Mouse (Mus musculus) monocyte, adult 5-6 weeks (primary cell): Measurements from ENCODE around the gene Gm28035. TPM values are rescaled to one million over a fixed set of nuclear protein-coding genes. Genes with fewer than 3 reads are reported as not detected.

ENCODE experiments used
- ATAC-seq: fragments of 153-309, 156-312 bp; replicated peaks from 2 replicates; pipeline ENCODE4 v1.8.0; 2017; ENCODE audit warnings: mild to moderate bottlenecking; ENCODE audit not compliant: low TSS enrichment, insufficient number of reproducible peaks, severe bottlenecking, poor library complexity, low FRiP score
- total RNA-seq: library from RNA; stranded (forward); fragments of 200-1000, 200-491, 200-594 nt; gene quantifications from 3 replicates; pipeline ENCODE4 v1.2.3, GENCODE M21; 2017

Gm28035 gene
- 1.8 to 2.0 TPM in 2 of 3 replicates, not detected in the other for total RNA-seq

DNA sequence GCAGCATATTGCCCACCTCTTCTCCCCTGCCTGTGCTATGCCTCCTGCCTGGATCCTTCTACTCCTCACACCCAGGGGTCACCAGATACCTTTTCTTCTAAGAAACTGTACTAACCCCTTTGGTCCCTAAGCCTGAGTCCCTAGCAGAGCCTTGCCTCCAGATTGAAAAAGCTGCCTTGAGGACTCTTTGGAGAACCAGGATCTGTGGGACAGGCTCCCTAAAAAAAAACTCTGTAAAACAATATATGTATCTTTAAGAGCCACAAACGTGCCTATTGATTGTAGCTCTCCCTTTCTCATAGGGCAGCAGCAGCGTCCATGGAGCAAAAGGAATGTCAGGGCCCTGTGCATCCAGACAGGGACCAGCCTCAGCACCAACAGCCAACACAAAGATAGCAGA is at the start of gene Gm28035:
Gene Gm28035, plus strand, starts transcription at position 301 of the 400 bp plus-strand sequence.
- no peak for ATAC-seq

DNA sequence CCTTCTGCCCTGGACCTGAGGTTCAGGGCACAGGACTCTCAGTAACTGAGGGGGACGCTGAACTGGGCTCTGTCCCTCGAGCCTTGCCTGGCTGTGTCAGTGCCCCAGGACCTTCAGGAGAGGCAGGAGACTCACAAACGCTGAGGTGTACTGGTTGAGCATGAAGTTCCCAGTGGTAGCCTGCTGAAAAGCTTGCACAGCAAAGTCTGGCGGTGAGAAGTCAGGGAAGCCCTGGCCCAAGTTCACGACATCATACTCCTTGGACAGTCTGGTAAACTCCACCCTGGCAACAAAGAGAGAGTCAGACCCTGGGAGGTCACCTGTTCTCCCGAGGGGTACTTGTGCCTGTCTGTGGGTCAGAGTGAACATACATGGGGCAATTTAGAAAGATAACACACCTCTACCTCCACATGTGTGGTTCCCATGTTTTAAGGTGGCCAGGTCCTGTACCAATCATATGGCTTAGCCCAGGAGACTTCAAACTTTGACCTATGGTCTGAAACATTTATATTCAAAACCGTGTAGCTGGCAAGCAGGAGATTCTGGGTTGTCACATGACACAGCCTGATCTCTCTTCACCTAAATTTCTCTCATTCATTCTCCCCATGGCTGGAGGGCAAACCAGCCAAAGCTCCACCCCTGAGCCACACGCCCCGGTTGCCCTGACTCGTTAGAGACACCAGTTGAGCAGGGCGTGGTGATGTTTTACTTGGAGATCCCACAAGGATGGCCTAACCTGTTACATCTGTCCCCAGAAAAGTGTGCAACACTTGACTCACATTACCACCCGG is 48.4 kb upstream of the Gm28035 start:
- ATAC-seq: no peak

DNA sequence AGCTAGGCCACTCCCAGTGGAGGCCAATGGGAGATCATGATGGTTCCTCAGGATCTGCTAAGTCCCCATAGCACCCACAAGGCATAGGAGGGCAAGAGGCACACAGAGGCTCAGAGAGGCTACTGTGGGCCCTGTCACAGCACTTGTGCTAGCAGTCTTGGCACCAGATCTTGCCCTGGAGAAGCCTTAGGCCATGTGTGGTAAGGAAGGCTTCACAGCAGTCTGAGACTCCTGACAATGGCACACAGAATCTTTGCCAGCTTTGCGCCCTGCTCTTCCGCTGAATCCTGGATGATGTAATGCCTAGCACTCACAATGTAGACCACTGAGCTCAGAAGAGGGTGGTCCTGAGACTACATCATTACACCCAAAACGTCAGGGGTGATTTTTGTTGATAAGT is 45.7 kb upstream of the Gm28035 start:
- no peak for ATAC-seq

DNA sequence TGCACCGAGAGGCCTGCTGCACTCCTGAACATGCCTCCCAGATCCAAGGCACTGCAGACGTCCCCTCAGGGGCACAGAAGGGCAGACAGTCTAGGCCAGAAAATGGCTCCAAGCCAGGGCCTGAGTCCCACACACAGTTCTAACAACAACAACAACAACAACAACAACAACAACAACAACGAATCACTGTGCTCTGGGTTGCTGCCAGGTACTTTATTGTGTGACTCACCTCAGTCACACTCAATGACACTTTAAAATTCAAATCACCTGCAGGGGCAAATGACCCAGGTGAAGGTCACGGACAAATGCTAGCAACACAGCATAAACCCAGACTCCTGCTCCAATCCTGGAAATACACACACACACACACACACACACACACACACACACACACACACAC is 42.3 kb upstream of the Gm28035 start:
- ATAC-seq: no peak

DNA sequence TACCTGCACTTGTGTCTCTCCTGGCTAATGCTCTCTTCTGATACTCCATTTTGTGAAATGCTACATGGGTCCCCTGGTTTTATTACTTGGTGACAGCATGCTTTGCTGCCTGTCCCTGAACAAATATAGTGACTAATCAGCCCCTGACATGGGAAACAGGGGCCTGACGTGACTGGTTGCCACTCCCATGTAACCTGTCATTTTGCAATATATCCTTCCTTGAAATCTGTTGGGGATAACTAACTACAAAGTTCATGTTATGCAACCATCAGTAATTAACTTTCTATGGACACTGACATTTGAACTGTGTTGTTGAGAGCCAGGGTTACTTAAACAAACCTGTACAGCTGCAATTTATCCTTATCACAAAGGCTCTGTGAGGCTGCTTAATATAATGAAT is 40.4 kb upstream of the Gm28035 start:
- no peak for ATAC-seq

DNA sequence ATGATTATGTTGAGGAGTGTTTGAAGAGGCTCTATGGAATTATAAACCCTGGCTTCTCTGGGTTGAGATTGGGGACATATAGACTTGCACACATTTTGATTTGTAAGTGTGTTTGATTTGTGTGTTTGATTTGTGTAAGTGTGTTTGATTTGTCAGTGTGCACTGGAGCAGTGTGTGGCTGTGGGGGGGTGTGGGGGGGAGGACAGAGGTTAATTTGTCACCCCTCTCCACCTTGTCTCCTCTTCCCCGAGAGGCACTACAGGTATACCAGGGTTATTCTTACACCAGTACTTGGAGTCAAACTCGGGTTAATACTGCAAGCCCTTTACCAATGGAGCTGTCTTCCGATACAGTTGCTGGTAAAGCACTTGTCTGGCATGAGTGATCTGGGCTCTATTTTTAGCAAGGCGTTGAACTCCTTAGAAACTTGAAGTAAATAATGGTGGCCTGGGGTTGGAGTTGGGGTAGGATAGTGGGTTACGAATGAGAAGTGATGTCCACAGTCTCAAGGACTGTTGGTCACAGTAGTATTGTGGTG is 39.9 kb upstream of the Gm28035 start:
- ATAC-seq: no peak

DNA sequence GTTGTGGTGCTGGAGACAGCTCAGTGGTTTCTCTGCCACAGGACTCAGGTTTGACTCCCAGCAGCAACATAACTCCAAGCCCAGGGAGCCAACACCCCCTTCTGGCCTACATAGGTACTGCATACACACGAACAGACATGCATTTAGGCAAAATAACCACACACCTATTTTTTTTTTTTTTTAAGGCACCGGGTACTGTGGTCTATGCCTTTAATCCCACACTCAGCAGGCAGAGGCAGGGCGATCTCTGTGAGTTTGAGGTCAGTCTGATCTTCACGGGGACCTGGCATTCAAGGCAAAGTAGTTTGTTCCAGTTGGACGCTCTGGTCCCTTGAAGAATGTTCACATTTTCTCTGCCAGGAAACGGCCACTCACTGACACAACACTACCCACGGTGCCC is 36.9 kb upstream of the Gm28035 start:
- no peak for ATAC-seq

DNA sequence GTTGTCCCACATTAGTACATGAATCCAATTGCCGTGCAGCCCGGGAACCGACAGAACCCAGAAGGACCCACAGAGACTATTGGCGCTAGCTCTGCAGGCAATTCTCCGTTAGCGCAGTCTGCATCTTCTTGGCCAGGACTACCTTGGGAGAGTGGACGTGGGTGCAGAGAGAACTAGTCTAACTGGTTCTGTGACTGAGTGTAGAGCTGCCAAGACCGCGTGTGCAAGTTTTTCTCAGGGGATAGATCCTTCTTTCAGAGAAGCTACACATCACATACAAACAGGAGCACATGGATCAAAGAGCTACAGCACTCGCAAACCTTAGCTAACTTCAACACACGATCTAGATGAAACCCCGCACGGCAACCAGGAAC is 35.1 kb upstream of the Gm28035 start:
- no peak for ATAC-seq

DNA sequence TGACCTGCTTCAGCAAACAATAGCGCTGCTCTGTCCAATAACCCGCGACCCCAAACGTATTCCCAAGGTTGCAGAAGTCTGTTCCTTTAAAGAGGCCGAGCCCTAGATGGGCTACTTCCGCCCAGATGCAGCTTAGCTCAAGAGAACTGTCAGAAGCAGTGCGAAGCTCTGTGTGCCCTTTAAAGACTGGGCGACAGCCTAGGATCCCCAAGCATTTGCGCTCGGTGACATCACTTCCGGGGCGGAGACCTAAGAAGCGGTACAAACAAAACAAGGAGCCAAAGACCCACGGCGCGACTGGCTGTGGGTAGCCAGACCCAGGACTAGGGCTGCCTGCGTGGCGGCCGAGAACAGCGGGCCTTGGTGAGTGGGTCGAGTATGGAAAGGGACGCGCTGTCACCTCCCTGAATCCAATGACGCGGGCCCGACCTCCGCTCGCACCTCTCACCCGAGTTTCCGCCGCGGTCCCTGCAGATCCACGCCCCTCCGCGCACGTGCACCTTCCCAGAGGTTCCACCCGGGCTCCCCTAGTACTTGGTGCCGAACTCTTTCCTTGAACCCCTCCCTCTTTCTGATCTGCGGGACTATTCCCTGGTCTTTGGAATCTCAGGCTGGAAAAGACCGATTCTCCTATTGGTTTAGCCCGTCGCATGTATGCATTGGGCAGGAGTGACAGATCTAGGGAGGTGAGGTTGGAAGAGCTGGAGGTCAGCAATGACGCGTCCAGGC is 34.6 kb upstream of the Gm28035 start, which contains the start of gene Kyat1:
Gene Kyat1, minus strand, starts transcription at position 219 of the 729 bp plus-strand sequence.
- ATAC-seq: peak; percentile 96

DNA sequence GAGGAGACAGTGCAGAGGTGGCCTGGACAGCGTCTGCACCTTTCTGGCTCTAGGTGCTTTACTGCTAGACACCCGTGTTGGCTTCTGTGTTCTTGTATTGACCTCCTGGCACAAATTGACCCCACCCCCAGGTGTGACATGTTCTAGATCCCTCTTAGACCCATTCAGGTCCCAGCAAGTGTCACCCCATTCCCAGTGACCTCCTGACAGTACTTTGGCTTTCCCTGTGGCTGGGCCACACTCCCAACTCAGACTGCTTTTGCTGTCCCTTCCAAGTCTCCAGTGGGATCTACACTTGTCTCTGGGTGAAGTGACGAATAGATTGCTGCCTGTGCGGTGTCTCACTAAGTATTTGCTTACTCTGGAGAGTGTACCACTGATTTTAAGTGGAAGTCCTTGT is 33.0 kb upstream of the Gm28035 start:
- ATAC-seq: no peak

DNA sequence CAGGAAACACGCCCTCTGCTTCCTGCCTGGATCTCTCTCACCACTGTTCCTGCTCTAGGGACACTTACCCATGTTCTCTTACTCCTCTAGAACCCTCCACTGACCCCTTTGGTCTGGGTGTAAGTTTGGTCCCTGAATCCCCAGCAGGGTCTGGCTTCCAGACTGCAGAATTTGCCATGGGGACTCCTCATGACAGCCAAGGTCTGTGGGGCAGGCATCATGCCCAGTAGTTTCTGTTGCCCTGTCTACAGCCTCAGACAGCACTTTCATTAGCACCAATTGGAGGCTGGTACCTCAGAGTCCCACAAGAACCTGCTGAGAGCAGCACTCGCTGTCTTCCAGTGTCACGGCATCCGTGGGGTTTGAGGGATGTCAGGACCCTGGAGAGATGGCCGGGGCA is 32.5 kb upstream of the Gm28035 start:
- no peak for ATAC-seq

DNA sequence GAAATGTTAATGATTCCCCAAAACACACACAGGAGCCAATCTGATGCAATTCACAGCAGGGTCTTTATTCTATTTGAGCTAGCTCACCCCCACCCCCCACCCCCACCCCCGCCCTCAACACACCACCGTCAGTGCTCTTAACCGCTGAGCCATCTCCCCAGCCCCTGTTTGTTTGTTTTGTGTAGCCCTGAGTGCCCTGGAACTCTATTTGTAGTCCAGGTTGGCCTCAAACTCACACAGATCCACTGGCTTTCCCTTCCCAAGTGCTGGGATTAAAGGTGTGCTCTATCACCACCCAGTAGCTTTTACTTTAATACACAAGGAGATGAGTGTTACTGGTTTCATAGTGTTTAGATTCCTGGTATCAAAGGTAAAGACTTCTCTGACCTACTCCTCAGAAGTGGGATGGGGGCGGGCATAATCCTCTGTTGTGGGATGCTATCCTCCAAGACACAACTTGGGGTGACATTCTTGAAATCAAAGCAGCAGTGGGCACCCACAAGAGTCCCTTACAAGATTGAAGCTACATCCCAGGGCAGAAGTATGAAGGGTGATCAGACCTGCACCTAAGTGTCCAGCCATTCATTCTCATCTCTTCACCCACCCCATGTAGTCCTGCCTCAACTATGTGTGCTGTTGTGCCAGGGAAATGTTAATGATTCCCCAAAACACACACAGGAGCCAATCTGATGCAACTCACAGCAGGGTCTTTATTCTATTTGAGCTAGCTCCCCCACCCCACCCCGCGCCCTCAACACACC is 28.8 kb upstream of the Gm28035 start:
- no peak for ATAC-seq

DNA sequence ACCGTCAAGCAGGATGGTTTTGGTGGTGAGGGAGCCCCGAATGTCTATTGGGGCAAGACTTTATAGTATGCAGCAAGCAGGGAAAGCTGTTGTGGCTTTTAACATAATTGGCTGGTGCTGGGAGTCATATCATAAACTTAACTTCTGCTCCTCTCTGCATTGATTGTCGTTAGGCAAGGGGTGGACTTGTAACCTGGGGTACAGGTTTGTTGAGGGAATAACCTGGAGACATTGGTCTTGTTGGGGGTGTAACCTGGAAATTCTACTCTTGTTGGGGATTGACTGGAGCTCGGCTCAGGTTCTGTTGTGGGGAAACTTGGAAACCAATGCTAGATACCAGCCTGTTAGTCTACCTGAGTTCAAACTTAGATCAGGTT is 28.2 kb upstream of the Gm28035 start:
- ATAC-seq: no peak

DNA sequence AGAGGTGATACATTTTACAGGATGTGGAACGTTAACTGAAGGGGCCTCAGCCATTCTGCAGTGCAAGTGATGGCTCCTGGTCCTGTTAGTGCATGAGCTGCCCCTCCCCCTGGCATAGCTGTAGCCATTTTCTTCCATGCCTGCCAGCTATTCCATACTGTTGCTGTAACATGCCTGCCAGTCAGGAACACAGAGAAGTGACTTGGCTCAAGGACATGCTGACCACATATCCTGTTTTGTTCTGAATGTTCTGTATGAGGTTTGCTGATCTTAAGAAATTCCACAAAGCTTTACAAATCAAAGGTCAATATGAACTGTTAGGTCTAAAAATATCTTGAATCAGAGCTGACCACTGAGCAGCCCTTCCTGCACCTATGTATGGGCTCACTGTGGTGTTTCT is 27.4 kb upstream of the Gm28035 start:
- no peak for ATAC-seq

DNA sequence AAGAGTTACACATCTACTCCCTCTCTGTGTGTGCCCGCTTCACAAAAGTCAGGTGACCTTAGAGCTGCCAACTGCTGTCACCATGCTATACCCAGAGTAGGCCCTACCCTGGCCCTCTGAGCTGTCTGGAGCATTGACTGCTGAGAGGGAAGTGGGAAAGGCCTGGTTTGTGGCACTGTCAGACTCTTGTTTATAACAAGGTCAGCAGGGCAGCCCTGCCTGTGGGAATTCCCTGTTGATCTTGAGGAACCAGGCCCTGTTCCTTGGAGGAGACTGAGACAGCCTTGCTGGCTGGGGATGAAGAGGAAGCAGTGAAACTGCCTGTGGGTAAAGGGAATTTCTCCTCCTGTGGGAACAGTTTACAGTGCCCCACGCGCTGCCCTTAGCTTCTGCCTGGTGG is 25.6 kb upstream of the Gm28035 start:
- ATAC-seq: no peak

DNA sequence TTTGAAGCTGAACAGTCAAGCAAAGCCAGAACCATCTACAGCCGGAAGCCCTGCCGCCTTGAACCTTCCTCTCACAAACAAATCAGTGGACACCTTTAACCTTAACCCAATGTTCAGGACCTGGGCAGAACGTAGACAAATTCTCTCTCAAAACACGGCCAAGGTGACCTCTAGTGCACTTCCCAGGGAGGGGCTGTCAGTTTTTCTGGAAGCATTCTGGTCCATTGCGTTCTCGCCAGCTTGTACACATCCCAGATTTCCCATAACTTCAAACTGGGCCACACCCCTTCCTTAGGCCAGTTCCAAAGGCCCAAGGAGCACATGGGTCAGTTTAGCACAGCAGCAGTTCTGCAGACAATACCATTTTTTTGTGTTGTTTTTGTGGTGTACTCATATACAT is 24.9 kb upstream of the Gm28035 start:
- no peak for ATAC-seq

DNA sequence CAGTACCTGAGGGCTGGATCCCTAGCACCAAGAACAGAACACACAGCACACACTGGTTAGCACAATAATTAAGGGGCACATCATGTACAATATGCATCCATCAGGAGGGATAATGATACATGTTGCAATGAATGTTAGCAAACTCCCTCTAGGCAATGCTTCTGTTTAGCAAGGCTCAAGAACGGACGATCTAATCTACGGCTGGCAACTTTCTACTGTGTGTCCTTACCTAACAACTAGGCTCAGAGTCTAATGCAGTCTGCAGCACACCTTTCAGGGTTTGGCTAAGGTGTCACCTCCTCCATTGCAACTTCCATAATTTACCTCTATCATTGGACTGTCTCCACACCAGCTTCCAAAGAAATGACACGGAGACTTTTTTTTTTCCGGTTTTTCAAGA is 24.1 kb upstream of the Gm28035 start:
- ATAC-seq: no peak

DNA sequence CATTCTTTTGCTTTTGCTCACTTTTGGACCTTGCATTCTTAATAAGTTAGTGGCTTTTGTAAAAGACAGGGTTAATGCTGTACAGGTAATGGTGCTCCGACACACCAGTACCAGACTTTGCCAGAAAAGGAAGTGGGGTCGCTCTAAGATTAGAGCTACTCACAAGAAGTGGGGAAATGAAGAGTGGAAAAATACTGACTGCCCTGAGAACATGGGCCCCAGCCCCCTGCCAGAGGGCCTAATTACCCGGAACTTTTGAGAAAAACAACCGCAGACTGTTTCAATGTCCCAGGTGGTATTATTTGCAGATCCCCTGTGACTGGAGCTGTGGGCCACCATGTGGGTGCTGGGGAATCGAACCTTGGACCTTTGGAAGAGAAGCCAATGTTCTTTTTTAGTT is 4.8 kb upstream of the Gm28035 start:
- no peak for ATAC-seq

DNA sequence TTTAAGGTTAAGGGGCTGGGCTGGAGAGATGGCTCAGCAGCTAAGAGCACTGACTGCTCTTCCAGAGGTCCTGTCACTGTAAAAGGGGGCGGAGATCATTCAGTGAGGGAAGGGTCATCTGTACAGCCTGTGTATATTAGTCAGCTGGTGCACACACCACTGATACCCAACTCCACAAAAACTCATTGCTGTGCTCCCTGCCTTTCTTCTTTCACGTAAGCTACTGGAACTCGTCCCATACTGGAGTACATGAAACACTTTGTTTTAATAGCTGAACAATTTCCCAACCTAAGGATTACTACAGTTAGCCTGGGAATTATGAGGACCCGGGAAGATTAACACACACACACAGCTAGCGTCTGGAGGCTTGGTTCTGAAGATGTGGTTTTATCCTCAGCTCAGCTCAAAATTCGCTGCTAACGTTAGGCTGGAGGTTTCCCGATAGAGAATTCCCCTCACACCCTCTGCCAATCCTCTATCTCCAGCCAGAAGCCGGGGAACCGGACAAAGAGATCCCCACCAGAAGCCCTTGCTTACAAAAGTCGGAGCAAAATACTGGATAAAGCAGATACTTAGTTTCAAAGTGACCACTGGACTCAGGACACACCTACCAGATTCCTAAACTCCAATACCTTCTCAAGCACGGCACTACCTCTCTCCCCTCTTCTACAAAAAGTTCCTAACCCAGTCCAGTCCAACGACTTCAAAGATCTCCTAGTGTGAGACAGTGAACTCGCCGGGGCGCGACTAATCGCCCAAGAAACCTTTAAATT is 3.8 kb upstream of the Gm28035 start:
- ATAC-seq: no peak
